Mouse (Mus musculus): ENCODE results near the gene Sppl2c. TPM values are rescaled to one million over a fixed set of nuclear protein-coding genes. Genes with fewer than 3 reads are reported as not detected.
"Not testable (repeated sequence)": the region's sequence is repeated elsewhere in the genome, so short reads cannot be mapped to it uniquely, and the experiment has no call there.

Gene Sppl2c
- total RNA-seq, 2 experiments from 2014 or later, result not detected

GRCm38 (mm10) chr11:104190008-104190407 is 3.9 kb downstream of the Sppl2c start:
- intact Hi-C loops (cut with DNase I), result no loop called here
- no peak for DNase-seq

- DNase-seq, result no peak
Measured at GRCm38 (mm10) chr11:104195382-104195781, 9.3 kb downstream of the Sppl2c start.

GRCm38 (mm10) chr11:104195791-104196190 is 9.7 kb downstream of the Sppl2c start:
- intact Hi-C loops (cut with DNase I), result no loop called here
- peak; percentile 66 to 87 for DNase-seq

More at GRCm38 (mm10) chr11:104195382-104195781, 9.3 kb downstream of the Sppl2c start:
- intact Hi-C loops (cut with DNase I), result no loop called here

- DNase-seq, result peak; percentile 33 to 67
- intact Hi-C loops (cut with DNase I), result no loop called here
Measured at GRCm38 (mm10) chr11:104197861-104198260, 11.7 kb downstream of the Sppl2c start.

GRCm38 (mm10) chr11:104203271-104203670 is 17.1 kb downstream of the Sppl2c start:
- no peak for DNase-seq
- intact Hi-C loops (cut with DNase I), result no loop called here

GRCm38 (mm10) chr11:104206573-104206972 is 20.4 kb downstream of the Sppl2c start:
- no peak for DNase-seq
- intact Hi-C loops (cut with DNase I), result no loop called here

GRCm38 (mm10) chr11:104209041-104209440 is 22.9 kb downstream of the Sppl2c start:
- DNase-seq, result no peak
- intact Hi-C loops (cut with DNase I), result no loop called here

GRCm38 (mm10) chr11:104211251-104211650 is 25.1 kb downstream of the Sppl2c start:
- no peak for DNase-seq
- intact Hi-C loops (cut with DNase I), result no loop called here

GRCm38 (mm10) chr11:104214128-104214527 is 28.0 kb downstream of the Sppl2c start:
- intact Hi-C loops (cut with DNase I); DNase-seq: not testable (repeated sequence)

GRCm38 (mm10) chr11:104218075-104218474 is 31.9 kb downstream of the Sppl2c start:
- no peak for DNase-seq
- intact Hi-C loops (cut with DNase I), result no loop called here

- no peak for DNase-seq
- intact Hi-C loops (cut with DNase I), result no loop called here
Measured at GRCm38 (mm10) chr11:104220291-104220690, 34.2 kb downstream of the Sppl2c start.

- intact Hi-C loops (cut with DNase I), result no loop called here
- DNase-seq, result no peak
Measured at GRCm38 (mm10) chr11:104221751-104222150, 35.6 kb downstream of the Sppl2c start.

- no peak for DNase-seq
- intact Hi-C loops (cut with DNase I), result no loop called here
Measured at GRCm38 (mm10) chr11:104223301-104223700, 37.2 kb downstream of the Sppl2c start.

GRCm38 (mm10) chr11:104229391-104229790 is 43.3 kb downstream of the Sppl2c start:
- DNase-seq, result no peak
- intact Hi-C loops (cut with DNase I), result no loop called here

GRCm38 (mm10) chr11:104230066-104230778 is 44.1 kb downstream of the Sppl2c start:
- intact Hi-C loops (cut with DNase I), result loop anchor here (2.0 to 10.0 kb wide), 2 partner anchors 49 to 215 kb away; no protein-coding TSS in a partner anchor
- no peak for DNase-seq

- intact Hi-C loops (cut with DNase I), result loop anchor here (2.0 to 10.0 kb wide), 2 partner anchors 48 to 214 kb away; no protein-coding TSS in a partner anchor
- DNase-seq, result peak; percentile 93
Measured at GRCm38 (mm10) chr11:104231041-104231911, 45.1 kb downstream of the Sppl2c start, which contains the start of gene Mapt. Gene Mapt, plus strand, starts transcription at chr11:104231390.

GRCm38 (mm10) chr11:104232141-104233061 is 46.3 kb downstream of the Sppl2c start:
- intact Hi-C loops (cut with DNase I), result loop anchor here (10.0 kb wide), 1 partner anchor 212 kb away; no protein-coding TSS in a partner anchor
- DNase-seq, result peak; percentile 33 to 39

- intact Hi-C loops (cut with DNase I), result loop anchor here (10.0 kb wide), 1 partner anchor 212 kb away; no protein-coding TSS in a partner anchor
- no peak for DNase-seq
Measured at GRCm38 (mm10) chr11:104233101-104233500, 47.0 kb downstream of the Sppl2c start.

- no peak for DNase-seq
- intact Hi-C loops (cut with DNase I), result loop anchor here (10.0 kb wide), 1 partner anchor 211 kb away; no protein-coding TSS in a partner anchor
Measured at GRCm38 (mm10) chr11:104233574-104234206, 47.6 kb downstream of the Sppl2c start.
